Mouse (Mus musculus): ENCODE results near the gene Gm42669. TPM values are rescaled to one million over a fixed set of nuclear protein-coding genes. Genes with fewer than 3 reads are reported as not detected.

The Gm42669 gene
- not detected in 2 replicates for polyA plus RNA-seq (2012; rRNA removed)

DNA sequence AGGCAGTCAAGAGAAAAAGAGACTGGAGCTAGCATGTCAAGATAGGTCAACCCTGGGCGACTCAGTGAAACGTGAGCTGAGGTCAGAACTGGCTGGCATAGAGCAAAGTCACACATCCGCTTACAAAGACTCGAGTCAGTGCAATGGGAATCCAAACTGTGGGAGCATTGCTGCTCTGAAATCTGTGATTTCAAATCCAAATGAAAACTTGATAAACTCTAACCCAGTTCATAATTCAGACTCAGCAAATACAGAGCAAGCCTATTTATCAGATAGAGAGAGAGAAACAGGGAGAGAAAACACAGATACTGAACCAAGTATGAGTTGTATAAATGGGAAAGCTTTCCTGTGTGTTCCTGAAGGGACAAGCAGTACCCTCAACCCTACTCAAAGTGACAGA is at the start of gene Gm42669:
Gene Gm42669, plus strand, starts transcription at position 301 of the 400 bp plus-strand sequence.

DNA sequence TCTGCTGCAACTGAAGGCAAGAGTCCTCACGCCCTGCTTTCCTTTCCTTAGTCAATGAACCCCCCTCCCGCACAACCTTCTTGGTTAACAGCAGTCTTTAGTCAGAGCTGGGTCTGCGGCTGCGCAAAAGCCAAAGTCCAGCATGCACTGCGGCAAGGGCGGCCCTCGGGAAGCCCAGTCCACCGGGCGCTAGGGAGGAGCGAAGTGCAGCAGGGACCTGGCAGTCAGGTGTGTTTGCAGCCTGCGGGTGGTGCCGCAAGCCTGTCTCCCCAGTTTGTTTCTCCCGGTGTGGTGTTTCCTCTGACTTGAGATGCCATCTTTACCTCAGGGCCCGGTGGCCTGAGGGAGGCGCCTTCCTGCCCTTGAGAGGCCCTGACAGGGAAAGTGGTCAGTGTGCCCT is 27.2 kb downstream of the Gm42669 start, which contains the start of gene 1700028K03Rik:
Gene 1700028K03Rik, plus strand, starts transcription at position 129 of the 400 bp plus-strand sequence.

GRCm38 (mm10) chr5:107597301-107598077 is 90.1 kb downstream of the Gm42669 start, which contains the start of the genes Rpap2 and Glmn:
Gene Rpap2, plus strand, starts transcription at chr5:107597373.
Gene Glmn, minus strand, starts transcription at chr5:107597888.

Other genes with a start within 250 kb of the Gm42669 start
- gene Tgfbr3, start 218.0 kb upstream of the Gm42669 start, polyA plus RNA-seq (2012; rRNA removed): 7.3 and 16.6 TPM in 2 replicates
- 0.37 and 0.62 TPM in 2 replicates for gene Brdt, start 176.5 kb upstream of the Gm42669 start, polyA plus RNA-seq (2012; rRNA removed)
- 3.9 and 6.7 TPM in 2 replicates for gene Ephx4, start 104.9 kb upstream of the Gm42669 start, polyA plus RNA-seq (2012; rRNA removed)
- gene Lpcat2b, start 76.1 kb upstream of the Gm42669 start, polyA plus RNA-seq (2012; rRNA removed): not detected in 2 replicates
- gene Btbd8, start 69.6 kb upstream of the Gm42669 start, polyA plus RNA-seq (2012; rRNA removed): 0.15 and 0.21 TPM in 2 replicates
- 0.02 TPM in 1 of 2 replicates, not detected in the other for gene 1700028K03Rik, start 27.1 kb downstream of the Gm42669 start, polyA plus RNA-seq (2012; rRNA removed)
- gene Rpap2, start 89.8 kb downstream of the Gm42669 start, polyA plus RNA-seq (2012; rRNA removed): 0.37 and 0.74 TPM in 2 replicates
- gene Glmn, start 90.3 kb downstream of the Gm42669 start, polyA plus RNA-seq (2012; rRNA removed): 0.16 and 0.35 TPM in 2 replicates
- 0.12 and 0.34 TPM in 2 replicates for gene Gfi1, start 218.4 kb downstream of the Gm42669 start, polyA plus RNA-seq (2012; rRNA removed)